Mouse (Mus musculus) urinary bladder, postnatal 10 days (tissue): ENCODE data around the gene Utrn.

Experiments used
- DNase-seq: peaks from one replicate; pipeline ENCODE4 v3.0.0; 2022; ENCODE audit warnings: low spot score

Utrn gene

GRCm38 (mm10) chr10:12588051-12588450, 281.1 kb downstream of the Utrn start:
- no peak for DNase-seq

- no peak for DNase-seq
Measured at GRCm38 (mm10) chr10:12587318-12587717, 281.8 kb downstream of the Utrn start.

GRCm38 (mm10) chr10:12586825-12587224, 282.3 kb downstream of the Utrn start:
- DNase-seq = no peak

DNA sequence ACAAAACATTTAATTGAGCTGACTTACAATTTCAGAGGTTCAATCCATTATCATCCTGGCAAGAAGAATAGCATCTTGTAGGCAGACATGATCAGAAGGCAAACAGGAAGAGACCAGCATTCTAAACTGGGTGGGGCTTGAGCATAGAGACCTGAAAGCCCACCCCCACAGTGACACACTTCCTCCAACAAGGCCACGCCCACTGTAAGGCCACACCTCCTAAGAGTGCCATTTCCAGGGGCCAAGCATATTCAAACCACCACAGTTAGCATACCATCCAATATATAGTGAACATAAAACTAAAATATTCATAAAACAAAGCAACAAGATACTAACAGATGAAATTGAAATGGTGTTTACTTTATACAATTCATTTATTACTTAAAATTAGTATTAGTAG, 283.0 kb downstream of the Utrn start:
- no peak for DNase-seq

GRCm38 (mm10) chr10:12583473-12583872, 285.7 kb downstream of the Utrn start:
- DNase-seq = no peak

GRCm38 (mm10) chr10:12579048-12579447, 290.1 kb downstream of the Utrn start:
- no peak for DNase-seq

DNA sequence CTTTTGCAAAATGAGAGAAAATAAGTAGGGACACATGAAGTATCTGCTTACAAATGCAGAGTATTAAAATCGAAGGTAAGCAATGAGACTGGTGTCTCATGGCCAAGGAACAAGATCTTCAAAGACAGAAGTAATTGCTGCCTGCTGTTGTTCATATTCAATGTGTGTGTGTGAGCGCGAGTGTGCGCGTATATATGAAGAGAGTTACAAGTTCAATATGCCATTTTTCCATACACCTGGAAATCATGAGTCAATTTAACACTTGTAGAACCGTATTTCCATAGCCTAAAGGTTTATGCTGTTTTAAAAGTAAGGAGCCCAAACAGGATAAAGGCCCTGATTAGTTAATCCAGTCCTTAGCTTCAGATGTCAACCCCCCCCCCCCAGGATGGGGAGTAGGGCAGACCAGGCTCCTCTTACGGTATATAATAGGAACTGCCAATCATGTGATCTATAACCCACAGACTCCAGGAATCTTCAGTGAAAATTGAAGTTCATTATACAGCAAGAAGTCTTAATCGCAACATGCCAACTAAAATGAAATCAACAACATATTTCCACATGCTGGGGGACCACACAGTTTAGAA, 293.2 kb downstream of the Utrn start:
- no peak for DNase-seq

DNA sequence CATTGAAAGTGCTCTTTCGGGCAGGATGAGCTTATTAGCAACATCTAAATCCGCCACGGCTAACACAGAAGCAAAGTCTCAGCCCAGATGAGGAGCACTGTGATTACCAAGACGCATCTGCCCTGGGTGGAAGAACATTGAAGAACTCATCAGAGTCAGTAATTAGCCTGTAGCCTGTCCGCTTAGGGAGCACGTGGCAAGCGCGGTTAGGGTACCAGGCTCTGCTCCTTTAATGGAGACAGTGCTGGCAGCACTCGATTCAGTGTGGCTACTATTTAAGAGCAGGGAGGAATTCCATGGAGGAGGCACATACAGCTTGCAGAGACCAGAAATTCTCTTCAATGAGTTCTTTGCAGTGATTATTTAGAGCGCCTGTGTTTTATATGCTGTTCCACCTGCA, 294.4 kb downstream of the Utrn start:
- no peak for DNase-seq

DNA sequence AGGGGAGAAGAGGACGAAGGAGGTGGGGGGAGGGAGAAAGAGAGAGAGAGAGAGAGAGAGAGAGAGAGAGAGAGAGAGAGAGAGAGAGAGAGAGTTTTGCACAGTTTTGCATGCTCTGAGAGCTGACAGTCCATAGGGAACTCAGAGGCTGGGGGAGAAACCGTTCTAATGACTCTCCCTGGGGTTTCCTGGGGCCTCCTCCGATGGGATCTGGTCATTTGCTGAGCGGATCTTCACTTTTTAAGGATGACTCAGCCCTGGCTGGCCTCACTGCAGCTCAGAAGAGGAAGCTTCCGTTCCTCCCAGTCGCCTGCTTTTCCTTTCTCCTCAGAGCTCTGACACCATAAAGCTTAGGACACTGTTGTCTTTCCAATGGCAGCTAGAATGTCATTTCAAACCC, 295.6 kb downstream of the Utrn start:
- no peak for DNase-seq

GRCm38 (mm10) chr10:12572759-12573158, 296.4 kb downstream of the Utrn start:
- DNase-seq = no peak

DNA sequence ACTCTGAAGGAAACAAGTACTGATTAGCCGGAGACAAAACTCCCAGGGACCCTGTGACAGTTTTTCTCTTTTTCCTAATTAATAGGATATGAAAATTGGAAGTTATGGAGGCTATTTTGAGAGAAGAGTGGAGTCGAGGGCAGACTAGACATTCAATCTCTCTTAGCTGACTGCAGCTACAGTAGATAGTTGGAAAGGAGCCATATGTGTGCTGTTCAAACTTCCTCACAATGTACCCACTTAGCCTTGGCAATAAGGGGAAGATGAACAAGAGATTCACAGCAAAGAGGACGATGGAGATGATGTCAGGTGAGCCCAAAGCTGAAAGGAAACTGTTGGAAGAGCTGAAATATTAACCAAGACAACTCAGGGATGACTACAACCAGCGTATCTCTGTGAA, 304.7 kb downstream of the Utrn start:
- no peak for DNase-seq

- DNase-seq = no peak
Measured at GRCm38 (mm10) chr10:12558810-12559209, 310.4 kb downstream of the Utrn start.

DNA sequence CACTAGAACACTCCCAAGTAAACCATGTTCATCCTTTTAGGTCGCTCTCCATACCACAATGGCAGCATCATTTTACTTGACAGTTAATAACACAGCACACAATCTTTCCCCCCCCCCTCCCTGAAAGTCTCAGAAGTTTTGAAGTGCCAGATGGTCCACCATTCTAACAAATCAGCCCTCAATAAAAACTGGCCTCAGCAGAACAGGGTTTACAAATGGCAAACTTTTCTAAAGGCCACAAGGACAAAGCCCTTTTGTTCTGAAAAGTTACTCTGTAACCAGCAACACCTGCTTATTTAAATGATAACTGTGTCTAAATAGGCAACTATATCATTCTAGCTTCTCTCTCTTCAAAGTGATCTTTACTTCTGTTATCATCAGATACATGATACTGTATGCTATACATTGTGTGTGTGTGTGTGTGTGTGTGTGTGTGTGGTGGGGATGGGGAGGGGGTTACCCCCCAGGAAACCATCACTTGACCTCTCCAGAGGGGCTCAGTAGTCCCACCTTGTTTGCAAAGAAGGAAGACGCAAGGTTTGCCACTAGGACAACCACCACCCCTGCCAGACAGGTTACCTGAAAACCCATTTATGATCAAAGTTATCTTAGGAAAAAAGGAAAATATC, 315.0 kb downstream of the Utrn start:
- DNase-seq = no peak

GRCm38 (mm10) chr10:12552890-12553278, 316.3 kb downstream of the Utrn start:
- DNase-seq = no peak

GRCm38 (mm10) chr10:12552196-12552889, 316.8 kb downstream of the Utrn start:
- DNase-seq = no peak

- DNase-seq = no peak
Measured at GRCm38 (mm10) chr10:12551735-12552134, 317.4 kb downstream of the Utrn start.

DNA sequence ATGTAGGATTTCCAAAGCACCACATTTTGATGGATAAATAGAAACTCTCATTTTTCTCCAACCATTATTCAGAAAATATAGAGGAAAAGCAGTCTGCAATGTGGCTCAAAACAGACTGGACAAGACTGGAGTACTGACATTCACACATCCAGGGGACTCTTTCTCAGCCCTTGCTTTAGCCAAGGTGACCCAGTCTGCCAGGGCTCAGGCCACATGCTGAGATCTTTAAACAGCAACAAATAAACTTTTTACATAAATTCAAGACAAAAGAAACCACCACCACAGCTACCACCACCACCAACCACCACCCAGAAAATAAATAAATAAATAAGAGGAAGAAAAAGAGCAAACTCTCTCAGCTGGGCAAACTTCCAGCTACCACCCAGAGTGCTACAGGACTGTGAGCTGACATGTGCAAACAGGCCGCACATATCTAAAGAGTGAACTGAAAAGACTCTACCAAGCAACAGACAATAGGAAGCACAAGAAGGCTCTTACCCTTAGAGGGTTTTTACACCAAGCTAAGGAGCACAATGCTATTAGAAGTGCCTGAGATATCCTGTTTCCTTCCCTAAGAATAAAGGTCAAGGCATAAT, 319.1 kb downstream of the Utrn start:
- no peak for DNase-seq

DNA sequence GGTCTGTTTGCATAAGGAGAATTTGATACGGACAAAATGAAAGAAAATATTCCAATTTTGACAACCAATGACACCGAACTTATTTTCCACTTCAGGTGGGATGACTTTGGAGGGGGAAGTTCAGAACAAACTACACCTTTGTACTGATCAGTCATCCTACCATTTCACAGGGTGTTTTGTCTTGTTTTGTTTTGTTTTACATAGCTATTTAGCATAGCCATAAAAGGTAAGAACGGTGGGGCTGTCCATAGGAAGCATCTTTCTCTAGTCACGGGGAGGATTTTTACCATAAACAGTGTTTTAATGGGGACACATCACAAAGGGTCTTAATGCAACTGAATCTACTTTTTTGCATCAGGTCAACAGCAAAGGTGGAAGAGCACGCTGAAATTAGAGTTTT, 319.9 kb downstream of the Utrn start:
- no peak for DNase-seq

GRCm38 (mm10) chr10:12548616-12549084, 320.5 kb downstream of the Utrn start:
- DNase-seq = no peak

DNA sequence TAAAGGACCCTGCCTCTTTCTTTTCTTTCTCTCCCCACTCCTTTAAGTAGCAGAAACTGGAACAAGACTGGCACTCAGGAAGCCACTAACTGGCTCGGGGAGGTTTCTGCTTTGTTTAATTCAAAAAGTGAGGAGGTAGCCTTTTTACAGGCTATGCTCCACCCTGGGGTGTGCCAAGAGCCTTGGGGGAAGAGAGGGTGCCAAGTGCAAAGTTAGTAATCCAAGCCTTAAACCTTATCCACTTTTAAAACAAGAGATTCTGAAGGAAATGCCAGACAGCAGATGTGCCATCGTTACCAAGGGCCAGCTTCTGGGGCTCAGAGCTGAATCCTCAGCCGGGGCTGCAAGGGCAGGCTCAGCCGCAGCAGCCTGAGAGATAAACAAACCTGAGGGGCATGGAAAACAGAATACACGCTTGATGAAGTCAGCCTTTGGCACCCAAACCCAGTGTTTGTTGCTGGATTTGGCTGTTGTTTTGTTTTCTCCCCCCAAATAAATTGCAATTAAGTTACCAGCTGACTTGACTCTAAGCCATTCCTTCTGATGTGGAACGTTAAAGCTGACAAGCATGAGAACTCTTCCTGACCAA, 322.0 kb downstream of the Utrn start:
- no peak for DNase-seq

DNA sequence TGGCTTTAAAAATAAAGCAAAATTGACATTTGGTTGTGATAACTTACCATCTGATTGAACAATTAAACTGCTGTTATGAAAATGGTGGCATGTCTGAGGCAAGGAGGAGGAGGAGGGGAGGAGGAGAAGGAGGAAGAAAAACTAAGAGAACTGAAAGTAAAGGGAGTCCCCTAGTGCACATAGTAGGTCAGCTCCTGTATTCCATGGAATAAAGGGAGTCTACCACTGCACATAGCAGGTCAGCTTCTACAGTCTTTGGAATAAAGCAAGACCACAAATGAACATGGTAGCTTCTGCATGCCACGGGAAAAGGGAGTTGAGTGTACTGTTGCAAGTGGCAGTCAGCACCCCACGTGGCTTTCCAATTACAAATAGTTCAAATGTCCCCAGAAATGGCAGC, 323.7 kb downstream of the Utrn start:
- DNase-seq = no peak

DNA sequence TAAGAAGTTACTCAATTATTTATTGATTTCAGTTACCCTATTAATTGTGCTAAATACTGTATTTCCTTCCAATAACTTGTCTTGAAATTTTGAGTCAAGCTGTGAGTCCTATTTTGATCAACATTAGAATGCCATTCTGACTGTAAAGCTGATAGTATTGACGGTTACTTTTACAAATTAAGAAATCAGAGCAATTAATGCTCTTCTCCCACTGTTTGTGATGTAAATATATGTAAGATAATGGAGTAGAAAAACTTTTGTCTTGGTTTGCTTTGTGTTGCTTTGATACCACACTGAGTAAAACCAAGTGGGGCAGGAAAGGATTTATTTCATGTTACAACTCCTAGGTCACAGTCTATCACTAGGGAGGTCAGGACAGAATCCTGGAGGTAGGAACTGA, 327.4 kb downstream of the Utrn start:
- DNase-seq = no peak

DNA sequence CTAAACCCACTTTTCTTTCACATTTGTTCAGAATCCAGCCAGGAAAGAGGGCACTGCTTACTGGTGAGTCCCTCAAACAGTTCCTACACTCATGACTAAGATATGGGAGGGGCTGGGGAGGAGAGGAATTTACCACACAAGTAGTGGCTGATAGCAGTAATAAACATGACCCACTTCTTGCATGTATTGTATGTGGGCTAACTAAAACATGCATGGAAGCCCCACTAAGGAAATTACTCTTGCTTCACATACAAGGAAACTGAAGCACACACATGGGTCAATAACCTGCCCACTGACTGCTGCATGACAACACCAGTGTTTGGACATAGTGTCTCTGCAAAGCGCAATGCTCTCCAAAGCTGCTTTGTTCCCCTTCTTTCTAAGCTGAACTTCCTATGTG, 333.9 kb downstream of the Utrn start:
- no peak for DNase-seq
